Mouse (Mus musculus) ZHBTc4 (cell line): ENCODE data around the gene Akr7a5.
A peak's percentile ranks its signal among the peaks of the same experiment; 100 is the strongest.

ENCODE experiments used
- DNase-seq: peaks from one replicate; pipeline ENCODE4 v3.0.0-alpha.2; 2011; ENCODE audit warnings: low read depth, low spot score

Akr7a5 gene

GRCm38 (mm10) chr4:139351931-139352711, 41.6 kb downstream of the Akr7a5 start, which contains the start of the genes Mrto4, Emc1 and Ubr4:
Gene Mrto4 (minus strand): TSS chr4:139352576.
Gene Emc1 (plus strand): TSS chr4:139352587.
Gene Ubr4 (plus strand): TSS chr4:139352609.
- peak; percentile 89 for DNase-seq

GRCm38 (mm10) chr4:139352832-139353231, 42.3 kb downstream of the Akr7a5 start:
- DNase-seq, result no peak

GRCm38 (mm10) chr4:139357211-139357610, 46.7 kb downstream of the Akr7a5 start:
- DNase-seq, result no peak

DNA sequence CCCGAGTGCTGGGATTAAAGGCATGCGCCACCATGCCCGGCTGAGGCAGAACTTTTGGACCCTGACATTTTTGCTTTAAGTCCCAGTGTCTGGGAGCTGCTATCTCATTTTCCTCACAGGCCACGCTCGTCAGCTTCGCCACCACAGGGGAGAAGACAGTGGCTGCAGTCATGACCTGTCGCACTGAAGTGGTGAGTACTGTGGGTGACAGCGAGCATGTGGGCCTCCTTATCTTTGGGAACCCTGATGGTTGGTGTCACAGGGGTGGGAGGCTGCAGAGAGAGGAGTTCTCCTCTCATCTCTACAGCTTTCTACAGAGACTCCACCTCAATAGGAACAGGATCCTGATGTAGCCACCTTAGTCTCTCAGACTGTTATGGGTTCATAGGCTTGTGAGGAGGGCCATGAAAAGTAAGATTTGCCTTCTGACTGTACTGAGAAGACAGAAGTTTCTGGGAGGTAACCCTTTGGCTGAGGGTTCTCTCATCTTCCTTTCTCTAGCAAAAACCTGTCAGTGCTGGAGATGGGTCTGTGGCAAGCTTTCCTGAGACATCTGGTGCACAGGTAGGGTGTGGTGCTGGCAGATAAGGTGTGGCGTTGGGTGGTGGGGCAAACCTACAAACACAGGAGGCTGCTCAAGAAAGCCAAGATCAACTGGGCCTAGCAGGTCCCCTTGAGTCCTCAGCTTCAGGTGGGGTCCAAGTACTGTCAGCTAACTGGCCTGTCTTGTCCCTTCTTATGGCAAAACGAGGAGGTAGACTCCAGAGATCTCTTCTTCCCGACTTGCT, 50.4 kb downstream of the Akr7a5 start:
- no peak for DNase-seq

- no peak for DNase-seq
Measured at GRCm38 (mm10) chr4:139367336-139367735, 56.8 kb downstream of the Akr7a5 start.
